Comparison of ENCODE assay signal across 10 mouse cellular contexts in the genomic region with DNA sequence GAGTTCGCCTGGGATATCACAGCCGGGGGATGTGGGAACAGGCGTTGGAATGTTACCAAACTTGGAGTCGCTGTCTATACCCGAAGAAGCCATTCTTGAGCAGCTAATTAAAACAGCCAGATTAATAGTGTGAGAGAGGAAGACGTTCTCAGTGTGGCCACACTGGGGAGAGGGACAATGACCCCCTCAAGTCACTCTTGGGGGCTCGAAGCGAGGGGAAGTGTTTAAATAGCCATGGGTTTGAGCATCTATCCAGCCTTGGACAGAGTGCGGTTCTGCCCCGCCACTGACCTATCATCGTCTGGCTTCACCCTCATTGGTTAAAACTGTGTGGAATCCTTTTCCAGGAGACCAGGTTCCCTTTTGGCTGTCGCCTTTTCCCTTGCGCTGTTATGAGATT. TPM values are rescaled to one million over a fixed set of nuclear protein-coding genes. Genes with fewer than 3 reads are reported as not detected.
A peak's percentile ranks its signal among the peaks of the same experiment; 100 is the strongest.
DNase-seq lines count a peak whose midpoint lies in the region; ATAC-seq lines count a peak whose summit lies in the region.
"Had no signal": no experiment of that assay in that cellular context is flagged by ENCODE, and none has a peak within 500 bp of the region (broad histone marks: within the 10 kb centered on the region; RNA-seq: fewer than 3 reads in every experiment).

No protein-coding gene starts in this region.

- no peaks in the 10 kb centered on the region for H3K27me3 ChIP-seq in kidney, embryonic 16.5 days (ENCODE audit: insufficient read depth, low read length)
- H3K27me3 ChIP-seq in embryonic facial prominence, embryonic 10.5 days (replicated peaks; ENCODE audit: low read depth, poor library complexity, severe bottlenecking): no peaks in the 10 kb centered on the region
- no peaks in the 10 kb centered on the region for H3K27me3 ChIP-seq in hindbrain, embryonic 14.5 days (ENCODE audit: control insufficient read depth, insufficient read depth, low read length)
- H3K27me3 ChIP-seq in midbrain, embryonic 13.5 days: 0 out of 2 replicates have a peak, but pooled peaks cover 3% of the 10 kb centered on the region
- H3K27me3 ChIP-seq: Patski had no signal

- H3K4me2 ChIP-seq in kidney, embryonic 16.5 days (replicated peaks; ENCODE audit: low read depth, low read length): peak overlapping the region; percentile 53
- H3K4me2 ChIP-seq in hindbrain, embryonic 14.5 days (replicated peaks): peak overlapping the region; percentile 44
- peak overlapping the region; percentile 48 for H3K4me2 ChIP-seq in midbrain, embryonic 13.5 days (replicated peaks)

- 19% methylated on average over 13 of the region's 13 CpGs for WGBS in kidney, embryonic 16.5 days
- 26% methylated on average over 13 of the region's 13 CpGs for WGBS in embryonic facial prominence, embryonic 10.5 days
- 35% methylated on average over 13 of the region's 13 CpGs for whole genome bisulfite sequencing in hindbrain, embryonic 14.5 days
- WGBS in midbrain, embryonic 13.5 days: 37% methylated on average over 13 of the region's 13 CpGs

- no peaks in the 10 kb centered on the region for H3K9me3 ChIP-seq in kidney, embryonic 16.5 days (ENCODE audit: low read length)
- no peaks in the 10 kb centered on the region for H3K9me3 ChIP-seq in embryonic facial prominence, embryonic 10.5 days
- no peaks in the 10 kb centered on the region for H3K9me3 ChIP-seq in hindbrain, embryonic 14.5 days (ENCODE audit: control insufficient read depth, low read length)
- H3K9me3 ChIP-seq in midbrain, embryonic 13.5 days: no peaks in the 10 kb centered on the region

- H3K27ac ChIP-seq in kidney, embryonic 16.5 days (ENCODE audit: low read length): peak overlapping the region; percentile 98
- peak overlapping the region; percentile 88 for H3K27ac ChIP-seq in embryonic facial prominence, embryonic 10.5 days (replicated peaks)
- H3K27ac ChIP-seq in hindbrain, embryonic 14.5 days: peak overlapping the region; percentile 80
- H3K27ac ChIP-seq in midbrain, embryonic 13.5 days: peak overlapping the region; percentile 86

- H3K36me3 ChIP-seq in kidney, embryonic 16.5 days (ENCODE audit: insufficient read depth, low read length): no peaks in the 10 kb centered on the region
- no peaks in the 10 kb centered on the region for H3K36me3 ChIP-seq in embryonic facial prominence, embryonic 10.5 days (replicated peaks)
- H3K36me3 ChIP-seq in hindbrain, embryonic 14.5 days (replicated peaks; ENCODE audit: control insufficient read depth, insufficient read depth): no peaks in the 10 kb centered on the region
- H3K36me3 ChIP-seq in midbrain, embryonic 13.5 days: no peaks in the 10 kb centered on the region

- ATAC-seq in kidney, embryonic 16.5 days (ENCODE audit: low FRiP score, low TSS enrichment): no peak
- no peak for ATAC-seq in hindbrain, embryonic 14.5 days (ENCODE audit: low FRiP score)
- no peak for ATAC-seq in midbrain, embryonic 13.5 days

- peak overlapping the region; percentile 27 for H3K4me3 ChIP-seq in kidney, embryonic 16.5 days (ENCODE audit: low read length)
- H3K4me3 ChIP-seq in embryonic facial prominence, embryonic 10.5 days: peak overlapping the region; percentile 41
- H3K4me3 ChIP-seq in hindbrain, embryonic 14.5 days (replicated peaks; ENCODE audit: low read length): no peak overlapping the region
- no peak overlapping the region for H3K4me3 ChIP-seq in midbrain, embryonic 13.5 days (replicated peaks)

- H3K9ac ChIP-seq in kidney, embryonic 16.5 days (replicated peaks; ENCODE audit: low read length): peak overlapping the region; percentile 58
- no peak overlapping the region for H3K9ac ChIP-seq in hindbrain, embryonic 14.5 days
- peak overlapping the region; percentile 37; the same call in 1 of the 2 replicates for H3K9ac ChIP-seq in midbrain, embryonic 13.5 days (replicated peaks)

- DNase-seq in kidney, adult 8-10 months: no peak
- no peak for DNase-seq in embryonic facial prominence, embryonic 10.5 days (ENCODE audit: low spot score)
- no peak for DNase-seq in hindbrain, embryonic 14.5 days (ENCODE audit: low spot score)
- DNase-seq in urinary bladder, adult 18-20 months (ENCODE audit: low spot score in 2 of 2): no peak
- DNase-seq in ovary, adult 18-20 months (ENCODE audit: low spot score): no peak
- no peak for DNase-seq in spleen, postnatal 14 days (ENCODE audit: low spot score in 2 of 2)

- peaks cover 79% of the 10 kb centered on the region for H3K4me1 ChIP-seq in kidney, embryonic 16.5 days (ENCODE audit: insufficient read depth, low read length)
- H3K4me1 ChIP-seq in embryonic facial prominence, embryonic 10.5 days: peaks cover 97% of the 10 kb centered on the region
- peaks cover 55% of the 10 kb centered on the region for H3K4me1 ChIP-seq in hindbrain, embryonic 14.5 days (replicated peaks; ENCODE audit: control insufficient read depth, insufficient read depth, low read length)
- peaks cover 66% of the 10 kb centered on the region for H3K4me1 ChIP-seq in midbrain, embryonic 13.5 days (replicated peaks)

RNA-seq across cellular contexts. Expression of gene Gm21969, which starts 4.6 kb away (rescaled TPM):
- not detected in 2 replicates for polyA plus RNA-seq in kidney, embryonic 16.5 days (2015; fragmentation: Nextera tagmentation; extraction: Ambion mirVana)
- polyA plus RNA-seq in embryonic facial prominence, embryonic 10.5 days (2016; fragmentation: Nextera tagmentation; extraction: Ambion mirVana): not detected in 2 replicates
- polyA plus RNA-seq in hindbrain, embryonic 14.5 days (2014; fragmentation: Nextera tagmentation; extraction: Ambion mirVana): 0.07 TPM in 1 of 2 replicates, not detected in the other
- polyA plus RNA-seq in midbrain, embryonic 13.5 days (2015; fragmentation: Nextera tagmentation; extraction: Ambion mirVana): not detected in 2 replicates
- polyA plus RNA-seq: lung, adult 2 months; Patski had no signal

RNA-seq across cellular contexts. Expression of gene Aldh4a1, which starts 24.3 kb away (rescaled TPM):
- polyA plus RNA-seq in kidney, embryonic 16.5 days (2015; fragmentation: Nextera tagmentation; extraction: Ambion mirVana): 133 and 149 TPM in 2 replicates
- polyA plus RNA-seq in embryonic facial prominence, embryonic 10.5 days (2016; fragmentation: Nextera tagmentation; extraction: Ambion mirVana): 24.4 and 25.1 TPM in 2 replicates
- polyA plus RNA-seq in hindbrain, embryonic 14.5 days (2014; fragmentation: Nextera tagmentation; extraction: Ambion mirVana): 18.1 and 18.8 TPM in 2 replicates
- polyA plus RNA-seq in midbrain, embryonic 13.5 days (2015; fragmentation: Nextera tagmentation; extraction: Ambion mirVana): 18.0 and 20.0 TPM in 2 replicates

RNA-seq across cellular contexts. Expression of gene Tas1r2, which starts 55.0 kb away (rescaled TPM):
- not detected in 2 replicates for polyA plus RNA-seq in kidney, embryonic 16.5 days (2015; fragmentation: Nextera tagmentation; extraction: Ambion mirVana)
- not detected in 2 replicates for polyA plus RNA-seq in embryonic facial prominence, embryonic 10.5 days (2016; fragmentation: Nextera tagmentation; extraction: Ambion mirVana)
- polyA plus RNA-seq in hindbrain, embryonic 14.5 days (2014; fragmentation: Nextera tagmentation; extraction: Ambion mirVana): not detected in 2 replicates
- polyA plus RNA-seq in midbrain, embryonic 13.5 days (2015; fragmentation: Nextera tagmentation; extraction: Ambion mirVana): not detected in 2 replicates

Comparison
In these comparisons a context has a peak if more than half of its experiments do, and no peak if none do; other contexts are left out.
1. H3K4me3 ChIP-seq: peak in kidney, embryonic 16.5 days (single experiment) and embryonic facial prominence, embryonic 10.5 days (single experiment); none in hindbrain, embryonic 14.5 days (single experiment) and midbrain, embryonic 13.5 days (single experiment).
2. Peak in every context shown above with its lines, with median percentiles within 50 percentile points of each other: H3K27ac ChIP-seq and H3K4me2 ChIP-seq.